Mouse (Mus musculus) thymus, postnatal 14 days (tissue): ENCODE measurements at regions not wholly inside any gene's neighbourhood (a gene's known extent, or its start where the extent isn't known, plus 50 kb on each side); places are given as distances from the start of the nearest gene placed in this dataset.
A peak's percentile ranks its signal among the peaks of the same experiment; 100 is the strongest.
"Not testable (repeated sequence)": the region's sequence is repeated elsewhere in the genome, so short reads cannot be mapped to it uniquely, and the experiment has no call there.

Source experiments
- DNase-seq: peaks from one replicate; pipeline ENCODE4 v3.0.0; 2021

- DNase-seq: no peak
Measured at GRCm38 (mm10) chr5:97831421-97831820, 199.4 kb downstream of the Antxr2 start.

- DNase-seq: no peak
Measured at GRCm38 (mm10) chr5:97817485-97817884, 213.4 kb downstream of the Antxr2 start.

GRCm38 (mm10) chr5:97815357-97815756 lies 215.5 kb downstream of the Antxr2 start:
- no peak for DNase-seq

GRCm38 (mm10) chr5:97814700-97815099 lies 216.1 kb downstream of the Antxr2 start:
- DNase-seq: no peak

GRCm38 (mm10) chr5:97812611-97813350 lies 218.1 kb downstream of the Antxr2 start:
- no peak for DNase-seq

- DNase-seq: no peak
Measured at GRCm38 (mm10) chr5:97809007-97809406, 221.8 kb downstream of the Antxr2 start.

GRCm38 (mm10) chr5:97807171-97807570 lies 223.7 kb downstream of the Antxr2 start:
- no peak for DNase-seq

GRCm38 (mm10) chr5:97806754-97807153 lies 224.1 kb downstream of the Antxr2 start:
- no peak for DNase-seq

GRCm38 (mm10) chr5:97800017-97800416 lies 230.8 kb downstream of the Antxr2 start:
- DNase-seq: no peak

- DNase-seq: no peak
Measured at GRCm38 (mm10) chr5:97788175-97788574, 242.7 kb downstream of the Antxr2 start.

GRCm38 (mm10) chr5:97787001-97787400 lies 243.8 kb downstream of the Antxr2 start:
- DNase-seq: no peak

- not testable (repeated sequence) for DNase-seq
Measured at GRCm38 (mm10) chr5:97775100-97775499, 255.7 kb downstream of the Antxr2 start.

- DNase-seq: not testable (repeated sequence)
Measured at GRCm38 (mm10) chr5:97773451-97773850, 257.4 kb downstream of the Antxr2 start.

- DNase-seq: no peak
Measured at GRCm38 (mm10) chr5:97737339-97737738, 280.5 kb upstream of the Gk2 start.

GRCm38 (mm10) chr5:97730920-97731319 lies 274.1 kb upstream of the Gk2 start:
- no peak for DNase-seq

- not testable (repeated sequence) for DNase-seq
Measured at GRCm38 (mm10) chr5:97719364-97719763, 262.5 kb upstream of the Gk2 start.

GRCm38 (mm10) chr5:97705270-97705669 lies 248.4 kb upstream of the Gk2 start:
- DNase-seq: peak; percentile 16

GRCm38 (mm10) chr5:97700507-97700906 lies 243.7 kb upstream of the Gk2 start:
- DNase-seq: no peak

GRCm38 (mm10) chr5:97697581-97698134 lies 240.8 kb upstream of the Gk2 start:
- DNase-seq: no peak

- DNase-seq: peak; percentile 6
Measured at GRCm38 (mm10) chr5:97693333-97693940, 236.6 kb upstream of the Gk2 start.

- DNase-seq: no peak
Measured at GRCm38 (mm10) chr5:97685443-97685842, 228.6 kb upstream of the Gk2 start.

- DNase-seq: no peak
Measured at GRCm38 (mm10) chr5:97684592-97685258, 227.9 kb upstream of the Gk2 start.

GRCm38 (mm10) chr5:97669726-97670125 lies 212.9 kb upstream of the Gk2 start:
- DNase-seq: no peak
